Mouse (Mus musculus) erythroid progenitor cell, adult 5-6 weeks (primary cell): ENCODE data around the gene Heatr5a. TPM values are rescaled to one million over a fixed set of nuclear protein-coding genes. Genes with fewer than 3 reads are reported as not detected.

Experiments
- ATAC-seq: replicated peaks from 2 replicates; pipeline ENCODE4 v1.8.0; 2016; ENCODE audit warnings: moderate number of reproducible peaks, mild to moderate bottlenecking, moderate TSS enrichment, inconsistent platforms; ENCODE audit not compliant: poor library complexity, low FRiP score, severe bottlenecking
- total RNA-seq, 2 experiments: library from RNA; stranded (forward) in 1 of 2; stranded (reverse) in 1 of 2; fragments of 150-400 nt in 1 of 2; fragments of 186-747, 209-891 nt in 1 of 2; gene quantifications; 2 replicates each; pipeline versions ENCODE4 v1.2.3 to v1.2.4; 2015 to 2017; ENCODE audit warnings: low replicate concordance in 2 of 2

The Heatr5a gene
- total RNA-seq, 2 experiments from 2014 or later = 48.5 to 60.4 TPM

- ATAC-seq = no peak
Measured at GRCm38 (mm10) chr12:51887301-51888290, 83.5 kb downstream of the Heatr5a start.

GRCm38 (mm10) chr12:51886369-51886768 lies 84.8 kb downstream of the Heatr5a start:
- ATAC-seq = no peak

GRCm38 (mm10) chr12:51884801-51885200 lies 86.3 kb downstream of the Heatr5a start:
- no peak for ATAC-seq

GRCm38 (mm10) chr12:51883297-51883805 lies 87.8 kb downstream of the Heatr5a start:
- ATAC-seq = peak; percentile 88

GRCm38 (mm10) chr12:51882606-51883296 lies 88.4 kb downstream of the Heatr5a start:
- peak; percentile 48; the same call in 1 of the 2 replicates for ATAC-seq

- no peak for ATAC-seq
Measured at GRCm38 (mm10) chr12:51881775-51882174, 89.3 kb downstream of the Heatr5a start.

- ATAC-seq = no peak
Measured at GRCm38 (mm10) chr12:51871446-51872144, 99.5 kb downstream of the Heatr5a start.

- ATAC-seq = no peak
Measured at GRCm38 (mm10) chr12:51869511-51869910, 101.6 kb downstream of the Heatr5a start.

- ATAC-seq = no peak
Measured at GRCm38 (mm10) chr12:51867076-51867475, 104.0 kb downstream of the Heatr5a start.

GRCm38 (mm10) chr12:51866226-51866910 lies 104.8 kb downstream of the Heatr5a start:
- peak; percentile 60; the same call in 1 of the 2 replicates for ATAC-seq

- peak; percentile 37 for ATAC-seq
Measured at GRCm38 (mm10) chr12:51865790-51866179, 105.3 kb downstream of the Heatr5a start.

- no peak for ATAC-seq
Measured at GRCm38 (mm10) chr12:51865061-51865789, 105.9 kb downstream of the Heatr5a start.

GRCm38 (mm10) chr12:51863116-51864002 lies 107.8 kb downstream of the Heatr5a start:
- no peak for ATAC-seq

- no peak for ATAC-seq
Measured at GRCm38 (mm10) chr12:51858134-51859028, 112.7 kb downstream of the Heatr5a start.

GRCm38 (mm10) chr12:51856768-51857295 lies 114.3 kb downstream of the Heatr5a start:
- 0 out of 2 replicates have a peak, but pooled peaks have one; percentile 36 for ATAC-seq

- no peak for ATAC-seq
Measured at GRCm38 (mm10) chr12:51855872-51856271, 115.2 kb downstream of the Heatr5a start.
